Mouse (Mus musculus) large intestine, adult 2 months (tissue): ENCODE data around the gene Enkur. TPM values are rescaled to one million over a fixed set of nuclear protein-coding genes. Genes with fewer than 3 reads are reported as not detected.
"Not testable (repeated sequence)": the region's sequence is repeated elsewhere in the genome, so short reads cannot be mapped to it uniquely, and the experiment has no call there.

Source experiments
- DNase-seq: peaks from one replicate; pipeline ENCODE4 v3.0.0-alpha.2; 2012; ENCODE audit warnings: low read depth, low spot score
- WGBS: fragments of 180-500 bp; shearing (Covaris S2); methylation state at CpG from one replicate; pipeline ENCODE4 v1.1.7; 2018; 5-methylcytosine and 5-hydroxymethylcytosine counted together
- polyA plus RNA-seq: library from polyadenylated mRNA; depleted of rRNA; stranded (reverse); fragments of >200 nt; gene quantifications from 2 replicates; pipeline ENCODE4 v1.2.3, GENCODE M21; 2012; rRNA removed

Enkur gene
- polyA plus RNA-seq: 0.20 and 0.21 TPM in 2 replicates

- DNase-seq: peak; percentile 95
- 1% methylated on average over 43 of the region's 43 CpGs for WGBS
These were observed at the start of gene Enkur, which contains the start of gene Thnsl1 for GRCm38 (mm10) chr2:21204912-21205830. Gene Enkur, minus strand, starts transcription at chr2:21205365. Gene Thnsl1, plus strand, starts transcription at chr2:21205724.

GRCm38 (mm10) chr2:21254308-21254707, 49.1 kb upstream of the Enkur start:
- DNase-seq: no peak

GRCm38 (mm10) chr2:21253644-21254043, 48.5 kb upstream of the Enkur start:
- 62% methylated on average over 3 of the region's 3 CpGs for WGBS

GRCm38 (mm10) chr2:21245477-21246102, 40.4 kb upstream of the Enkur start:
- no peak for DNase-seq

More at GRCm38 (mm10) chr2:21253644-21254043, 48.5 kb upstream of the Enkur start:
- DNase-seq: no peak

GRCm38 (mm10) chr2:21244986-21245385, 39.8 kb upstream of the Enkur start:
- 51% methylated on average over 4 of the region's 4 CpGs for WGBS
- DNase-seq: no peak

More at GRCm38 (mm10) chr2:21245477-21246102, 40.4 kb upstream of the Enkur start:
- WGBS: 63% methylated on average over 2 of the region's 2 CpGs

GRCm38 (mm10) chr2:21244104-21244503, 38.9 kb upstream of the Enkur start:
- 56% methylated on average over 5 of the region's 6 CpGs for WGBS
- DNase-seq: not testable (repeated sequence)

GRCm38 (mm10) chr2:21236846-21237245, 31.7 kb upstream of the Enkur start:
- no peak for DNase-seq
- WGBS: 40% methylated on average over 5 of the region's 5 CpGs

- DNase-seq: no peak
- WGBS: 79% methylated on average over 4 of the region's 4 CpGs
These were observed 30.8 kb upstream of the Enkur start for GRCm38 (mm10) chr2:21235844-21236386.

GRCm38 (mm10) chr2:21234871-21235648, 29.9 kb upstream of the Enkur start:
- peak; percentile 98 for DNase-seq
- WGBS: 31% methylated on average over 9 of the region's 9 CpGs

GRCm38 (mm10) chr2:21231147-21231546, 26.0 kb upstream of the Enkur start:
- DNase-seq: no peak
- WGBS: 81% methylated on average over 3 of the region's 3 CpGs

GRCm38 (mm10) chr2:21230276-21230675, 25.1 kb upstream of the Enkur start:
- 70% methylated on average over 2 of the region's 2 CpGs for WGBS
- no peak for DNase-seq

- no peak for DNase-seq
- WGBS: 61% methylated on average over 9 of the region's 9 CpGs
These were observed 17.6 kb upstream of the Enkur start for GRCm38 (mm10) chr2:21222453-21223384.

GRCm38 (mm10) chr2:21215284-21215683, 10.1 kb upstream of the Enkur start:
- no peak for DNase-seq
- 84% methylated on average over 2 of the region's 2 CpGs for WGBS

GRCm38 (mm10) chr2:21214322-21214721, 9.2 kb upstream of the Enkur start:
- no peak for DNase-seq

- 82% methylated on average over 6 of the region's 6 CpGs for WGBS
- DNase-seq: no peak
These were observed 6.2 kb upstream of the Enkur start for GRCm38 (mm10) chr2:21211361-21211760.

- DNase-seq: no peak
- WGBS: 40% methylated on average over 6 of the region's 6 CpGs
These were observed 1.1 kb upstream of the Enkur start for GRCm38 (mm10) chr2:21206278-21206677.

- 1% methylated on average over 19 of the region's 19 CpGs for WGBS
- DNase-seq: no peak
These were observed 630 bp upstream of the Enkur start for GRCm38 (mm10) chr2:21205831-21206159.

GRCm38 (mm10) chr2:21202754-21203153, 2.4 kb downstream of the Enkur start:
- DNase-seq: no peak
- WGBS: 58% methylated on average over 2 of the region's 2 CpGs

GRCm38 (mm10) chr2:21199051-21199450, 6.1 kb downstream of the Enkur start:
- 36% methylated on average over 3 of the region's 3 CpGs for WGBS
- no peak for DNase-seq
